11 mouse cellular contexts compared by ENCODE assay signal in genomic region chr6:94845821-94846220, GRCm38 (mm10).
"Had no signal": no experiment of that assay in that cellular context is flagged by ENCODE, and none has a peak within 500 bp of the region (broad histone marks: within the 10 kb centered on the region; RNA-seq: fewer than 3 reads in every experiment).

No protein-coding gene starts in this region.

- DNase-seq: kidney, postnatal 10 days; kidney, postnatal 36 days; left cerebral cortex, postnatal 4 days; liver, postnatal 0 days; lung, embryonic 14.5 days; right cerebral cortex, adult 18-20 months; right cerebral cortex, postnatal 14 days; right cerebral cortex, postnatal 4 days; thymus, adult 2 months; thymus, postnatal 14 days; thymus, postnatal 4 days had no signal
